Mouse (Mus musculus): ENCODE measurements at regions not wholly inside any gene's neighbourhood (a gene's known extent, or its start where the extent isn't known, plus 50 kb on each side); places are given as distances from the start of the nearest gene placed in this dataset.

GRCm38 (mm10) chr4:135069818-135070217 lies 50.6 kb upstream of the Runx3 start:
- WGBS, result 65% methylated on average over 18 of the region's 18 CpGs
- 0 out of 2 replicates have a peak, but pooled peaks cover 3% of the 10 kb centered on the region for H3K4me1 ChIP-seq (ENCODE audit: insufficient read depth, low read length)
- H3K4me3 ChIP-seq (ENCODE audit: low read length), result no peak overlapping the region
- no peaks in the 10 kb centered on the region for H3K27me3 ChIP-seq (ENCODE audit: insufficient read depth, low read length)
- no peak overlapping the region for H3K4me2 ChIP-seq (replicated peaks; ENCODE audit: low read depth, low read length)
- H3K27ac ChIP-seq (ENCODE audit: low read length), result no peak overlapping the region
- ATAC-seq (ENCODE audit: low FRiP score, low TSS enrichment), result no peak
- H3K9me3 ChIP-seq (ENCODE audit: low read length), result no peaks in the 10 kb centered on the region
- no peak overlapping the region for H3K9ac ChIP-seq (replicated peaks; ENCODE audit: low read length)
- H3K36me3 ChIP-seq (ENCODE audit: insufficient read depth, low read length), result no peaks in the 10 kb centered on the region
